Mouse (Mus musculus): ENCODE data around the gene Lbhd2.

- TF ChIP-seq CTCF (IDR thresholded peaks at IDR 0.05; ENCODE audit: extremely low read depth, insufficient read depth, low read length) (no peak), POLR2A (IDR thresholded peaks at IDR 0.05; ENCODE audit: extremely low read depth, insufficient read depth, low read length) (no peak)
These were observed at the start of gene Lbhd2 for GRCm38 (mm10) chr12:111406622-111407021.

All from cortical plate, adult 2 months (tissue).